Mouse (Mus musculus) heart, embryonic 11.5 days (tissue): ENCODE measurements around the gene Nrxn2. TPM values are rescaled to one million over a fixed set of nuclear protein-coding genes. Genes with fewer than 3 reads are reported as not detected.

ENCODE experiments used
- ATAC-seq: fragments of 200-750 bp; cut with Nextera tagmentation; replicated peaks from 2 replicates; pipeline ENCODE4 v1.8.0; 2017; ENCODE audit warnings: moderate library complexity; ENCODE audit not compliant: insufficient number of reproducible peaks, low FRiP score, low TSS enrichment
- H3K27ac ChIP-seq: fragments of 300-500 bp; sonication (generic); 2 replicates; pipeline ENCODE4 v1.5.1; 2014; ENCODE audit warnings: mild to moderate bottlenecking, low read depth, low read length
- H3K27me3 ChIP-seq: fragments of 300-500 bp; sonication (generic); 2 replicates; pipeline ENCODE4 v1.6.1; 2014; ENCODE audit warnings: mild to moderate bottlenecking, low read length, mixed read lengths; ENCODE audit not compliant: control insufficient read depth, insufficient read depth
- H3K36me3 ChIP-seq: fragments of 300-500 bp; sonication (generic); 2 replicates; pipeline ENCODE4 v1.6.1; 2014; ENCODE audit warnings: mild to moderate bottlenecking, low read length, moderate library complexity, mixed read lengths; ENCODE audit not compliant: control insufficient read depth, insufficient read depth
- H3K4me1 ChIP-seq: fragments of 300-500 bp; sonication (generic); 2 replicates; pipeline ENCODE4 v1.6.1; 2014; ENCODE audit warnings: low read length; ENCODE audit not compliant: control insufficient read depth, insufficient read depth
- H3K4me2 ChIP-seq: fragments of 300-500 bp; sonication (generic); 2 replicates; pipeline ENCODE4 v1.6.1; 2014; ENCODE audit warnings: mild to moderate bottlenecking, moderate library complexity
- H3K4me3 ChIP-seq: fragments of 300-500 bp; sonication (generic); 2 replicates; pipeline ENCODE4 v1.5.1; 2014; ENCODE audit warnings: low read depth, low read length
- H3K9ac ChIP-seq: fragments of 300-500 bp; sonication (generic); 2 replicates; pipeline ENCODE4 v1.6.1; 2014; ENCODE audit warnings: mild to moderate bottlenecking, low read depth, low read length, moderate library complexity
- H3K9me3 ChIP-seq: fragments of 300-500 bp; sonication (generic); replicated peaks from 2 replicates; pipeline ENCODE4 v1.6.1; 2016; ENCODE audit warnings: low read length; ENCODE audit not compliant: control insufficient read depth
- WGBS: fragments of 180-500 bp; shearing (Covaris S2); extraction: QIAGEN DNeasy Blood & Tissue Kit; methylation state at CpG from one replicate; pipeline ENCODE4 v1.1.7; 2014; ENCODE audit not compliant: insufficient replicate concordance; 5-methylcytosine and 5-hydroxymethylcytosine counted together
- polyA plus RNA-seq: library from polyadenylated mRNA; unstranded; fragments of >200 nt; fragmentation: Nextera tagmentation; extraction: Ambion mirVana; gene quantifications from 2 replicates; pipeline ENCODE4 v1.2.1, GENCODE M21; 2014

Nrxn2 gene
- polyA plus RNA-seq, 1 experiment from 2014 or later = 1.6 TPM

DNA sequence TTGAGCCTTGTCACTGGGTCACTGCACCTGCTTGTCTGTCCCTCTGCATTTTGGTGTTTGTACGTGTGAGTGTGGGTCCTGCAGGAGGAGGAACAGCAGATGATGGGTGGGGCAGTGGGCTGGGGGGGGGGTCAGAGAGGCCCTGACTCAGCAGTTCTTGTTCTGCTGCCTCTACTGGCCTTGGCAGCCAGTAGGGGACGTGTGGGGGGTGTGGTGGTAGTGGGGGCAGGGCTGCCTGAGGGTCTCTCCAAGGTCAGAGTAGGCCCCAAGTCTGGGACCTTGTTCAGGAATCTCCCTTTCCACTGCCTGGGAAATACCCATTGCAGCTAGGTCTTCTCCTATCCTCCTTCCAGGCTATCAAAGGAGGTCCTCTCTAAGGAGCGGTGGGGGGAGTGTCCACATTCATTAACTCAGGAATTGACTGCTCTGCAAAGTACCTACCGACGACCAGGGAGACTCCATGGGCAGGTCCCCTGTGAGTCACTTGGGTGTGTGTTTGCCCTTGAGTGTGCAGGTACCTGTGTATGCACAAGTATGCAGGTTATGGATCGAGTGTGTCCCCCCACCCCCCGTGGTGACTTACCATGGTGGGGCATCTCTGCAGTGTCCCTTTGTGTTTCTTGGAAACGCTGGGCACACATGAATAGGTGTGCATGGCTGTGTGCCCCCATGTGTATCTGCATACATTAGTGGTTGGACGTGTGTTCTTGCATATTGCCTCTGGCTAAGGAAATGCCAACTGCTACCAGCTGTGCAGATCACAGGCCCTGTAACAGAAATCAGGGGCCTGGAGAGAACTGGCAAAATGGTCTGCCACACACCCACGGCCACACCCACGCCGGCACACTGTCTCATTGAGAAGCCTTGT, 1.4 kb upstream of the Nrxn2 start:
- Histone ChIP-seq H3K27me3 (peaks cover 57% of the 10 kb centered on the region), H3K27ac (no peak overlapping the region), H3K4me2 (no peak overlapping the region), H3K4me1 (peaks cover 22% of the 10 kb centered on the region), H3K9ac (no peak overlapping the region), H3K9me3 (no peaks in the 10 kb centered on the region), H3K4me3 (no peak overlapping the region), H3K36me3 (no peaks in the 10 kb centered on the region)
- ATAC-seq = no peak
- WGBS = 65% methylated on average over 12 of the region's 12 CpGs

DNA sequence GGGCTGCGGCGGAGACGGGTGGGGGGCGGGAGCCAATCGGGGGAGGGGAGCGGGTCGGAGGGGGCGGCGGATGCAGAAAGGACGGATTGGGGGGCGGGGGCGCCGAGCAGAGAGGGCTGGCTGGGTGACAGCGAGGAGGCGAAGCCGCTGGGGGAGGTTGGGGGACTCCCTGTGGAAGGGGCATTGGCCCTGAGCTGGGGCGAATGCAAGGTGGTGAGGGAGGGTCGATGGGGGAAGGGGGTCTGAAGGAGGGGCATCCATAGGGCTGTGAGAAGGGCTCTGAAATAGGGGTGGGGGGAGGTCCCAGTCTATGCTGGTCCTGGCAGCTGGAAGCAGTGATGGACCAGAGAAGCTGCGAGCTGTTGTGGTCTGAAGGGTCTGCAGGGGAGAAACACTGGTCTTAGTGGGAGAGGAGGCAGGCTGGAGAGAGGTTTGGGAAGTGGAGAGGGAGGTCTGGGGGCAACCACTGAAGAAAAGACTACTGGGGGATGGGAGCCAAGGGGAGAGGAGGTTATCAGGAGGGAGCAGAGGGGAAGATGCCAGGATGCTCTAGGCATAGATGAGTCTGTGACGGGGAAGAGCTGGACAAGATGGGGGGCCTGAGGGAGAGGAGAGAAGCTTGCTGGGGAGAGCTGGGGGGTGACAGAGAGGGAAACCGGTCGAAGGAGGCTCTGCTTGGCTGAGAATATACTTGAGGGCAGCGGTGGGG, 607 bp downstream of the Nrxn2 start:
- peak overlapping the region; percentile 49 for H3K4me3 ChIP-seq
- 12% methylated on average over 21 of the region's 23 CpGs for WGBS

DNA sequence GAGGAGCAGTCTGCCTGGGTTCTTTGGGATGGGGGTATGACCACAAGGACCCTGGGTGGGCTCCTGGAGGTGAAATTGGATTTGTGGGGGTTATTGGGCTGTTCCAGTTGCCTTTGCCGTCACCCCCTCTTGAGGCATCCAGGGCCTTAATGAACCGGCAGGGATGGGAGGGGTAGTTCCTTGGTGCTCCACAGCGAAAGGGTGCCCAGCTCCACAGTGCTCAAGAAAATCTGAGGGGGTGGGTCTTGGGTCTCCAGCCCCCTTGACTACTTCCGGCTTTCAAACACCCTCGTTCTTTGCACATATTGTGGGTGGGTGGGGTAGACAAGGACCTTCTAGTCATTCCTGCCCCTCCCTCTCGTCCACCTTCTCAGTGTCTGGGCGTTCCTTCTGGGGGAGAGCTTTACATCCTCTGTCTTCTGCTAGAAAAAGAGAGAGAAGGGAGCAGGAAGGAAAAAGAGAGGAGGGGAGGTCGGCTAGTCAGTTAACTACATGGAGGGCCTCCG, 1.3 kb downstream of the Nrxn2 start:
- no peak overlapping the region for H3K4me3 ChIP-seq
- no peak overlapping the region for H3K27ac ChIP-seq
- no peak overlapping the region for H3K4me2 ChIP-seq
- H3K9me3 ChIP-seq = no peaks in the 10 kb centered on the region
- no peak for ATAC-seq
- H3K9ac ChIP-seq = no peak overlapping the region
- WGBS = 59% methylated on average over 9 of the region's 9 CpGs
- H3K27me3 ChIP-seq = peaks cover 73% of the 10 kb centered on the region
- H3K36me3 ChIP-seq = no peaks in the 10 kb centered on the region
- peaks cover 22% of the 10 kb centered on the region for H3K4me1 ChIP-seq

More for the DNA sequence above, 607 bp downstream of the Nrxn2 start:
- Histone ChIP-seq H3K4me2 (peak overlapping the region; percentile 91), H3K27ac (no peak overlapping the region), H3K9me3 (no peaks in the 10 kb centered on the region), H3K36me3 (no peaks in the 10 kb centered on the region), H3K9ac (no peak overlapping the region), H3K4me1 (peaks cover 22% of the 10 kb centered on the region), H3K27me3 (peaks cover 69% of the 10 kb centered on the region)
- ATAC-seq = no peak

DNA sequence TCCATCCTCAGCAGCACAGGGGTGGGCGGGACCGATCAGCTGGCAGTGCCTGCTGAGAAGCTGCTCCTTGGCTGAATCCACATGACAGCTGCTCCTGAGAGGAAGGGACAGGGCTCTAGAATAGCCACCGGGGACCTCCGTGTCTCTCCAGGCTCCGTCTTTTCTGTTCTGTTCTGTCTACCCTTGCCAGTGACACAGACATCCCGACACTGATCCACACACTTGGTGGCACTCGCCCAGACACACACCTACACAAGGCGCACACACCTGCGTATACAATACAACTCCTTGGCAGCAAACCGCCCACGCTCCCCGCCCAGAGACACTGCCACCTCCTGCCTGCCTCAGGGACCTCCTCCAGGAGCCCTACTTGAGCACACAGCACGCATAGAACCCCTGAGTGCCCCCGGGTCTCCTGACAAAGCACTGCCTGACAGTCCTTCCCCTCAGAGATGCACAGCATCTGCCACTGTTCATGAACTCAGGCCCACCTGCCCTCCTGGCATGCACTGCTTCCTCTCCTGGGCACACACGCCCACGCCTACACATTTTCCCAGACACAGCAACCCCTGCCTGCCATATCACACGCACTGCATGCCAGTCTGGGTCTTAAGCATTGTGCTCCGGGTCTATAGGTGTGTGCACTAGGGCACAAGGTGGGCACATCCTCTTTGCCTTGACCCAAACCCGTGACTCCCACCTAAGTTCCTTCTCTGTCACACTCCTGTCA, 2.1 kb downstream of the Nrxn2 start:
- Histone ChIP-seq H3K27me3 (peaks cover 75% of the 10 kb centered on the region), H3K9me3 (no peaks in the 10 kb centered on the region), H3K4me1 (peaks cover 22% of the 10 kb centered on the region), H3K9ac (no peak overlapping the region), H3K36me3 (no peaks in the 10 kb centered on the region), H3K4me2 (no peak overlapping the region), H3K4me3 (no peak overlapping the region), H3K27ac (no peak overlapping the region)
- WGBS = 55% methylated on average over 17 of the region's 19 CpGs
- no peak for ATAC-seq

DNA sequence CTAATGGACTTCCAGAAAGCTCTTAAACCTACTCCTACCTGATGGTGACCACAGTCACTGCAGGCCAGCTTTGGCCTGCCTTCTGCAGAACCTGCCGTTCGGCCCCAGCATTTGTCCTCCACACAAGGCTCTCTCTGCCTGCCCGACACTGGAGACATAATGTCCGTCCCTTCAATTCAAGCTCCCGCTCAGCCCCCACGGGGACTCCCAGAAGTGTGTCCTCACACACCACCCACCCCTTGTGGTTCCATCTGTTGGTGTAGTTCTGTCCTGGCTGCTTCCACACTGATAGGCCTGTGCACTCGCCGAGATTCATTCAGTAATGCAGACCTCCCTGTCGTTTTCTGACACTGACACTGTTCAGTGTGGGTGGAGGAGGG, 2.7 kb downstream of the Nrxn2 start:
- Histone ChIP-seq H3K4me1 (peaks cover 17% of the 10 kb centered on the region), H3K27ac (no peak overlapping the region), H3K4me2 (no peak overlapping the region), H3K9me3 (no peaks in the 10 kb centered on the region), H3K36me3 (no peaks in the 10 kb centered on the region), H3K9ac (no peak overlapping the region), H3K4me3 (no peak overlapping the region), H3K27me3 (peaks cover 80% of the 10 kb centered on the region)
- no peak for ATAC-seq
- WGBS = 66% methylated on average over 9 of the region's 9 CpGs

DNA sequence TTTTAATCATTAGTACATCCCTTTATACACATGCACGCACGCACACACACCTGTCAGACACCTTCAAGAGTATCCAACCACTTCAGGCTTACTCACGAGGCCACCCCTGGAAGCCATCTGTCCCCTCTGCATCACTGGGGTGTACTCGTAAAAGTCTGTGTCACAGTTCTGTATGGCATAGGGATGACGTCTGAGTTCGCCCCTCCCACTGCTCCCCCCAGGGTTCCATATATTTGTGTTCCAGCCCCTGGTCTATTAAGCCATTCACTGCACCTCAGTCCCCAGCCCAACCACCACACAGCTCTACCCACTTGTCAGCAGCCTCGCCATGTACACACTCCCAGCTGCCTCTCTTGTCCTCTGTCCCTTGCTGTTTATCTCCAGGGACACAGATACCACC, 3.5 kb downstream of the Nrxn2 start:
- H3K36me3 ChIP-seq = no peaks in the 10 kb centered on the region
- 62% methylated on average over 7 of the region's 7 CpGs for WGBS
- H3K9me3 ChIP-seq = no peaks in the 10 kb centered on the region
- peaks cover 86% of the 10 kb centered on the region for H3K27me3 ChIP-seq
- no peak for ATAC-seq
- peaks cover 8% of the 10 kb centered on the region for H3K4me1 ChIP-seq
- no peak overlapping the region for H3K27ac ChIP-seq
- H3K4me2 ChIP-seq = no peak overlapping the region
- H3K4me3 ChIP-seq = no peak overlapping the region
- H3K9ac ChIP-seq = no peak overlapping the region

DNA sequence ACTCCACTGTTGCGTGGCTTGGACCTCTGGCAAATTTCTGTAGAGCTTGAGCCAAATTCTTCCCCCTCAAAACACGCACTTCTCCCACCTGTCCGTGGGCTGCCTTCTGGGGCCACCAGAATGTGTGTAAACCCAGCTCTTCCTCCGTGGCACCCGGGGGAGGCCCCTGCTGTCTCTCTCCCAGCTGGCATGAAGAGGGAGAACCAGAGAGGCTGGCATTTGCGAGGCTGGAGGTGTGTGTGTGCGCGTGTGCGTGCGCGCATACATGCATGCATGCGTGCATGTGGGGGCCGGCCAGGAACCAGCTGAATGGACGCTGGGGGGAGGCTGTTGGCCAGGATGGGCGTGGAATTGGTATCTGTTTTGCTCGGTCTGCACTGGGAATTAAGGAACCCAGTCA, 4.7 kb downstream of the Nrxn2 start:
- peaks cover 86% of the 10 kb centered on the region for H3K27me3 ChIP-seq
- H3K4me2 ChIP-seq = no peak overlapping the region
- H3K4me1 ChIP-seq = peaks cover 15% of the 10 kb centered on the region
- 80% methylated on average over 16 of the region's 16 CpGs for WGBS
- no peak overlapping the region for H3K9ac ChIP-seq
- no peaks in the 10 kb centered on the region for H3K9me3 ChIP-seq
- H3K36me3 ChIP-seq = no peaks in the 10 kb centered on the region
- H3K27ac ChIP-seq = no peak overlapping the region
- no peak overlapping the region for H3K4me3 ChIP-seq
- no peak for ATAC-seq

DNA sequence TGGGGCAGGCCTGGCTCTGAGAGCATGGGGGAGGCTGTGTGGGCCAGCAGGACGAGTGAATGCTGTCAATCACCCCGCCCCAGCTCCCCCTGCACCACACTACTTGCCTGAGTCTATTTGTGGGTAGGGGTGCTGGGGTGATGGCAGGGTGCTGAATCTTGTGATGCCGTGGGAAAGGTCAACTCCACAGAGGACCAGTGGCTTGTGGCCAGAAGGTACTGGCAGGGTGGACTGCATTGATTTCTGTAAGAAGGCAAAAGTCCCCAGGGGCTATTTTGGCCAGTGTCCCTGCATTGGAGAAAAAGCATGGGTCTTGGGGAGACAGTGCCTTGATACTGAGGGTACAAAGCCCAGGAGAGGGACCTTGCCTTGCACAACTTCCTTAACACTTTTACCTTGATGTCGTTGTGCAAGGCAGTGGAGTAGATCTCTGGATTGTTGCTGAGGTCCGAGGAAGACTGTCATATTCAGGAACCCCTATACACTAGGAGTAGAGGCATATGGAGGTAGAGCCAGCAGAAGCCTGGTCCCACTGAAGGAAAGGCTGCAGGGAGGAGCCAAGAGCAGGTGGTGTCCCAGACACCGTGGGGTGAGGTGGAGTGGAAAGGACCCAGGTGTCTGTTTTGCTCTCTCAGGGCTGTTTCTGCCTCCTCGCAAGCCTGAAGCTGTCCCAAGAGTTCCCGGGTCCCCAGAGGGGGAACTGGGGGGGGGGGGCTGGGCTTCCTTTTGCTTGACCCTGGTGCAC, 5.8 kb downstream of the Nrxn2 start:
- Histone ChIP-seq H3K4me1 (peaks cover 14% of the 10 kb centered on the region), H3K4me3 (no peak overlapping the region), H3K36me3 (no peaks in the 10 kb centered on the region), H3K4me2 (no peak overlapping the region), H3K27me3 (peaks cover 86% of the 10 kb centered on the region), H3K9me3 (no peaks in the 10 kb centered on the region), H3K9ac (no peak overlapping the region), H3K27ac (no peak overlapping the region)
- ATAC-seq = no peak
- WGBS = 55% methylated on average over 7 of the region's 8 CpGs
